Mouse (Mus musculus) embryonic fibroblast, embryonic 13.5 days (primary cell): ENCODE results near the gene Dok5. TPM values are rescaled to one million over a fixed set of nuclear protein-coding genes. Genes with fewer than 3 reads are reported as not detected.

ENCODE experiments used
- H3K27ac ChIP-seq: 2 replicates; pipeline ENCODE4 v1.5.1; 2012; ENCODE audit warnings: low read length, control low read depth, inconsistent platforms; ENCODE audit not compliant: insufficient read depth
- H3K4me1 ChIP-seq: 2 replicates; pipeline ENCODE4 v1.6.1; 2011; ENCODE audit warnings: low read length; ENCODE audit not compliant: control insufficient read depth, insufficient read depth
- H3K4me3 ChIP-seq: 2 replicates; pipeline ENCODE4 v1.5.1; 2011; ENCODE audit warnings: mild to moderate bottlenecking, control low read depth, low read length; ENCODE audit not compliant: insufficient read depth
- CTCF ChIP-seq: IDR thresholded peaks from 2 replicates; pipeline ENCODE4 v1.5.1; 2011; ENCODE audit warnings: mild to moderate bottlenecking, control low read depth, low read length, moderate library complexity, borderline replicate concordance; ENCODE audit not compliant: insufficient read depth
- POLR2A ChIP-seq: IDR thresholded peaks from 2 replicates; pipeline ENCODE4 v1.6.1; 2011; ENCODE audit warnings: low read depth, mild to moderate bottlenecking, control low read depth, low read length, moderate library complexity
- polyA plus RNA-seq: library from polyadenylated mRNA; stranded (reverse); fragments of >200 nt; gene quantifications from 2 replicates; pipeline ENCODE4 v1.2.4, GENCODE M21; 2011; ENCODE audit warnings: low read depth; ENCODE audit not compliant: missing spikeins, insufficient read length

Dok5 gene
- polyA plus RNA-seq, 1 experiment, result 10.7 TPM

GRCm38 (mm10) chr2:170720386-170720785 lies 11.2 kb upstream of the Dok5 start:
- no peak overlapping the region for H3K27ac ChIP-seq
- TF ChIP-seq POLR2A, result no peak
- no peak for TF ChIP-seq CTCF
- no peak overlapping the region for H3K4me3 ChIP-seq
- H3K4me1 ChIP-seq, result no peaks in the 10 kb centered on the region

- no peaks in the 10 kb centered on the region for H3K4me1 ChIP-seq
- H3K27ac ChIP-seq, result no peak overlapping the region
- no peak overlapping the region for H3K4me3 ChIP-seq
- TF ChIP-seq POLR2A, result no peak
- no peak for TF ChIP-seq CTCF
Measured at GRCm38 (mm10) chr2:170724136-170724535, 7.5 kb upstream of the Dok5 start.

DNA sequence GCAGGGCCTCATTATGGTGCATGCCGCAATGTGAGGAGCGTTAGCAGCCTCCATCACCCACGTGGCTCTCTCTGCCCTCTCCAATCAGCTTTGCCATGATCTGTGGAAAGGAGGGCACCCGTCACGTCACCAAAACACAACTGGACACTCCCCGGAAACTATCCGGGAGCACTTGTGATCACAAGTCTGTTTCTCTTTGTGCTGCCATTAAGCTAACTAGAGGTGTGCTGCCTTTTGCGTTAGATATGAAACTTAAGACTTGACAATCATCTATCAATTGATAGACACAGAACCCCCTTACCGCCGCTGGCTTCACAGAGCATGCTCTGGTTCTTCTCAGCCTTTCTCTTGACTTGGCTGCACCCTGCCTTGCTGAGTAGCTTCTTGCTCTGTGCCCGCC lies 6.9 kb upstream of the Dok5 start:
- no peak overlapping the region for H3K27ac ChIP-seq
- no peaks in the 10 kb centered on the region for H3K4me1 ChIP-seq
- TF ChIP-seq POLR2A (no peak), CTCF (no peak)
- H3K4me3 ChIP-seq, result no peak overlapping the region

DNA sequence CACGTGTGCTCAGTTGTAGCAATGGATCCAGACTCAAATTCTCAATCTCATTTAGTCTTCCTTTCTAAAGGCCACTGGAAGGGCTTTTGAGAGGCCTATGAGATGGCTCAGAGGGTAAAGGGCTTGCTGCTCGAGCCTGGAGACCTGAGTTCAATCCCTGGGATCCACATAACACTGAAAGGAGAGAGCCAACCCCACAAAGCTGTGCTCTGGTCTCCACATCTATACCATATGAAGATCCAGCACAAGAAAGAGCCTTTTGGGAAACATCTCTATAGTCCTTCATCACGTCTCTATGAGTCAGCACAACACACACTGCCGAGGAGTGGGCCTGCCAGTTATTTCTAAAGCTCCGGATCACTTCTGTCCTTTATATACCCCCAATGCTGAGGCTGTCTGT lies 5.8 kb upstream of the Dok5 start:
- Histone ChIP-seq H3K27ac (no peak overlapping the region), H3K4me1 (no peaks in the 10 kb centered on the region; the same call in 1 of the 2 replicates), H3K4me3 (no peak overlapping the region)
- TF ChIP-seq POLR2A, result no peak
- TF ChIP-seq CTCF, result no peak

DNA sequence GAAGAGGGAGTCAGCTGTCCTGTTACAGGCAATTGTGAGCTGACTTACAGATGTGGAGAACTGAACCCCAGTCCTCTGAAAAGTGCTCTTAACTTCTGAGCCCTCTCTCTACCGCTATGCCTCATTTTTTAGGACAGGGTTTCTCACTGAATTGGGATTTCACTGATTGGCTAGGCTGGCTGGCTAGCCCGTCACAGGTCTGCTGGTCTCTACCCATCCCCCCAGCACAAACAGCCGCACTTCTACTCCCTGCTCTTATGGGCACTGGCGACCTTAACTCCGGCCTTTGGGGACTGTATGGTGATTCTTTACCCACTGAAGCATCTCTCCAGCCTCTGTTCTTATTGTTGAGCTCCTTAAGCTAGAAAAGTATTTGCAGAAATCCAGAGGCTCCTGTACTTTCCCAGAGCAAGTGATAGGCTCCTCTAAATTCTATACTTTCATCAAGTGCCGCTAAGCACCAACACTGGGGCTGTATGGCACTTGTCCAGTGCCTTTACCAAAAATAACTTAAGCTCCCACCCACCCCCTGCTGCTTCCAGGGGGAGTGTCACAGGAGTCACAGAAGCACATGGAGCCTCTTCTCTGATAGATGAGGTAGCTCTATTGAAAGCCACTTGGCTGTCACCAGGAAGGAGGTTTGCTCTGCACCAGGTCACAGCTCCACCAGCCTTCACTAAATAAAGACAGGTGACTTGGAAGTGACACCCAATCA lies 4.5 kb upstream of the Dok5 start:
- no peak overlapping the region for H3K4me3 ChIP-seq
- TF ChIP-seq POLR2A (no peak), CTCF (no peak)
- H3K27ac ChIP-seq, result no peak overlapping the region
- peaks cover 3% of the 10 kb centered on the region for H3K4me1 ChIP-seq

DNA sequence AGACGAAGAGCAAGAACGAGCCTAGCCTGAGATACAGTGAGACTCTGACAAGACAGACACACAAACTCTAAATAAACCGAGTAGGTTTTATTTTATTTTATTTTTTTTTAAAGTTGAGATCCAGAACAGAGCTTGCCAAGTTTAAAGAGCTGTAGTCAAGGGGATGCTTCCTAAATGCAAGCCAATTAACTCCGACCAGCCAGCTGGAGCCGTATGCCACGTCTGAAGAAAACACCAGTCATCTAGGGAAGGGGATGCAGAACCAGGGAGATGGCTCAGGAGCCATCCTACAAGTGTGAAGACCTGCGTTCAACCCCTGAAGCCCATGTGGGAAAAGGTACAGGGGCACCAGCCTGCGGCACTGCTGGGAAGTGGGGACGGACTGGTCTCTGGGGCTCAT lies 2.7 kb upstream of the Dok5 start:
- TF ChIP-seq POLR2A (no peak), CTCF (no peak)
- no peak overlapping the region for H3K4me3 ChIP-seq
- peaks cover 3% of the 10 kb centered on the region for H3K4me1 ChIP-seq
- no peak overlapping the region for H3K27ac ChIP-seq

- Histone ChIP-seq H3K27ac (no peak overlapping the region), H3K4me3 (no peak overlapping the region), H3K4me1 (peaks cover 3% of the 10 kb centered on the region)
- TF ChIP-seq POLR2A (no peak), CTCF (no peak)
Measured at GRCm38 (mm10) chr2:170729661-170730060, 1.9 kb upstream of the Dok5 start.

DNA sequence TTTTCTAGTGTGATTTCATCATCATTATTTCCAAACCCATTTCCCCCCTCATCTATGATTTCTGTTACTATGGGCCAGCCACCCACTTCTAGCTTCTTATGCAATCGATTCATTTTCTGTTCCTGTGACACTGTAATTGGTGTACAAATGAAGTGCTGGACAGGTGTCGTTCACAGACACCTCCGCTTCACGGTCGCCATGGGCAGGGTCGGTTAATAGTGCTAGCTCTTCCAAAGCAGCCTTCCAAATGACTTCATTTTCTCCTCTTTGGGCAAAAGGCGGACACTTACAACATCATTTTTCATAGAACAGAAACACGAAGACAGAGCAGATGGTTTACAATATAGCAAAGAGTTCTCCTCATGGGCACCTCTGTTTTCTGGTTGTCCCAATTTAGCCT lies 1.5 kb upstream of the Dok5 start:
- H3K4me1 ChIP-seq, result peaks cover 3% of the 10 kb centered on the region
- TF ChIP-seq POLR2A, result no peak
- no peak for TF ChIP-seq CTCF
- H3K4me3 ChIP-seq, result no peak overlapping the region
- H3K27ac ChIP-seq, result 0 out of 2 replicates have a peak overlapping the region, but pooled peaks have one; percentile 32

DNA sequence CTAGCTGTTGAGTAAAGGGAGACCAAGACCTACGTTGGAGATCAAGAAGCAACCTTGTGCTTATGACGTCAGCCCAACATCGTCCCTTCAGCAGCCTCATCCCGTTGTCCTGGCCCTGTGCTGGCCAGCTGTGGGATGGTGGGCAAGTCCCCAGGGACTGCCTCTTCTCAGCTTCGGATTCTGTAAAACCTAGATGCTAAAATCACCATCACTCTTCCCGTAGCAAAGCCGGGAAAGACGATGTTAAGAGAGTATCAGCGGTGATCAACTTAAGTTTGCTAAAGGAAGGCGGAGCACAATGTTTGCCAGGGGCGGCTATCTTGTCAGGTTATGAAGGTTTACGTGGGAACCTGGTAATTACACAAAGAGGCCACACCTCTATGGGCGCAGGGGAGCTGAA lies 826 bp upstream of the Dok5 start:
- no peak overlapping the region for H3K27ac ChIP-seq
- no peak overlapping the region for H3K4me3 ChIP-seq
- TF ChIP-seq CTCF (no peak), POLR2A (no peak)
- peaks cover 3% of the 10 kb centered on the region for H3K4me1 ChIP-seq

DNA sequence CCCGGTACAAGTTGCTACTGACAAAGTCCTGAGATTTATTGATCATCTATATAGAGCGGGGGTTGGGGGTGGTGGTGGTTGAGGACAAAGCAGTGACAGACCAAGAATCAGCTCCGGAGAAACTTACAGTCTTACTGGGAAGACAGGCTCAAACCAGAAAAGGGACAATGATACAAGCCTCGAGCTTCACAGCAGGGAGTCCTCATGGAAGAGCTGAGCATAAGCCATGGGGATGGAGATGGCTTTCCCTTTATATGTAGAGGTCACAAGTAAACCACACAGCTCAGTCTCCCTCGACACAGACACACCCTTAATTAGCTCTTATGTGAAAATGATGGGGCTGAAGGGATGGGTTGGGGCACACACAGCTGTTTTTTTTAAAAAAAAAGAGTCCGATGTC lies 402 bp upstream of the Dok5 start:
- H3K27ac ChIP-seq, result peak overlapping the region; percentile 50; the same call in 1 of the 2 replicates
- peak overlapping the region; percentile 30 for H3K4me3 ChIP-seq
- TF ChIP-seq POLR2A (no peak), CTCF (no peak)
- peaks cover 3% of the 10 kb centered on the region for H3K4me1 ChIP-seq
